In genomic region chr11:119557940-119558869, GRCm38 (mm10) we compare ENCODE assay signal across 12 mouse cellular contexts. TPM values are rescaled to one million over a fixed set of nuclear protein-coding genes. Genes with fewer than 3 reads are reported as not detected.
DNase-seq lines count a peak whose midpoint lies in the region; ATAC-seq and TF ChIP-seq lines count a peak whose summit lies in the region.
"Had no signal": no experiment of that assay in that cellular context is flagged by ENCODE, and none has a peak within 500 bp of the region (broad histone marks: within the 10 kb centered on the region; RNA-seq: fewer than 3 reads in every experiment).

No protein-coding gene starts in this region.

- no peak overlapping the region for H3K27ac ChIP-seq in intestine, embryonic 15.5 days
- no peak overlapping the region for H3K27ac ChIP-seq in intestine, embryonic 16.5 days (ENCODE audit: low read length)
- peak overlapping the region; percentile 66 for H3K27ac ChIP-seq in hindbrain, embryonic 16.5 days (ENCODE audit: low read depth, low read length)
- peak overlapping the region; percentile 82 for H3K27ac ChIP-seq in neural tube, embryonic 12.5 days
- no peak overlapping the region for H3K27ac ChIP-seq in layer of hippocampus, adult 2 months
- H3K27ac ChIP-seq: liver, embryonic 15.5 days had no signal

- no peaks in the 10 kb centered on the region for H3K36me3 ChIP-seq in intestine, embryonic 15.5 days
- H3K36me3 ChIP-seq in intestine, embryonic 16.5 days (ENCODE audit: control insufficient read depth, insufficient read depth, low read length) = no peaks in the 10 kb centered on the region
- H3K36me3 ChIP-seq in hindbrain, embryonic 16.5 days (ENCODE audit: control insufficient read depth, insufficient read depth, low read length) = no peaks in the 10 kb centered on the region
- no peaks in the 10 kb centered on the region for H3K36me3 ChIP-seq in neural tube, embryonic 12.5 days
- H3K36me3 ChIP-seq: liver, embryonic 15.5 days had no signal

- H3K9ac ChIP-seq in intestine, embryonic 15.5 days = no peak overlapping the region
- H3K9ac ChIP-seq in intestine, embryonic 16.5 days (ENCODE audit: low read depth, low read length) = no peak overlapping the region
- H3K9ac ChIP-seq in hindbrain, embryonic 16.5 days (ENCODE audit: low read depth, low read length) = peak overlapping the region; percentile 50
- H3K9ac ChIP-seq in neural tube, embryonic 12.5 days = peak overlapping the region; percentile 42; the same call in 1 of the 2 replicates
- H3K9ac ChIP-seq: liver, embryonic 15.5 days had no signal

- peak; percentile 37 for DNase-seq in fat pad, adult 2 months (ENCODE audit: extremely low read depth, low read depth, low spot score)
- DNase-seq in layer of hippocampus, adult 2 months (ENCODE audit: low spot score in 2 of 2) = no peak
- no peak for DNase-seq in frontal cortex, postnatal 14 days (ENCODE audit: low spot score in 2 of 2)
- DNase-seq in right cerebral cortex, postnatal 10 days (ENCODE audit: low spot score in 2 of 2) = no peak
- DNase-seq: gastrocnemius, postnatal 14 days; right cerebral cortex, postnatal 25 days had no signal

- H3K4me3 ChIP-seq in intestine, embryonic 15.5 days (replicated peaks) = no peak overlapping the region
- H3K4me3 ChIP-seq in intestine, embryonic 16.5 days (ENCODE audit: low read length) = no peak overlapping the region
- H3K4me3 ChIP-seq in hindbrain, embryonic 16.5 days (ENCODE audit: low read length) = no peak overlapping the region
- H3K4me3 ChIP-seq in neural tube, embryonic 12.5 days = no peak overlapping the region; the same call in 1 of the 2 replicates
- no peak overlapping the region for H3K4me3 ChIP-seq in layer of hippocampus, adult 2 months
- H3K4me3 ChIP-seq: liver, embryonic 15.5 days had no signal

- peaks cover 4% of the 10 kb centered on the region; the same call in 1 of the 2 replicates for H3K27me3 ChIP-seq in intestine, embryonic 15.5 days (replicated peaks)
- peaks cover 3% of the 10 kb centered on the region; the same call in 1 of the 2 replicates for H3K27me3 ChIP-seq in intestine, embryonic 16.5 days (replicated peaks; ENCODE audit: control insufficient read depth, insufficient read depth, low read length)
- H3K27me3 ChIP-seq in hindbrain, embryonic 16.5 days (replicated peaks; ENCODE audit: control insufficient read depth, insufficient read depth, low read length) = no peaks in the 10 kb centered on the region
- H3K27me3 ChIP-seq in neural tube, embryonic 12.5 days (replicated peaks) = no peaks in the 10 kb centered on the region; the same call in 1 of the 2 replicates

- no peak for TF ChIP-seq CTCF in layer of hippocampus, adult 2 months (conservative IDR thresholded peaks at IDR 0.05)

- H3K4me1 ChIP-seq in intestine, embryonic 15.5 days (replicated peaks) = 0 out of 2 replicates have a peak, but pooled peaks cover 7% of the 10 kb centered on the region
- 0 out of 2 replicates have a peak, but pooled peaks cover 7% of the 10 kb centered on the region for H3K4me1 ChIP-seq in intestine, embryonic 16.5 days (ENCODE audit: control insufficient read depth, insufficient read depth, low read length)
- peaks cover 23% of the 10 kb centered on the region for H3K4me1 ChIP-seq in hindbrain, embryonic 16.5 days (ENCODE audit: control insufficient read depth, insufficient read depth, low read depth, low read length)
- H3K4me1 ChIP-seq in neural tube, embryonic 12.5 days = peaks cover 33% of the 10 kb centered on the region
- H3K4me1 ChIP-seq: liver, embryonic 15.5 days had no signal

- ATAC-seq in intestine, embryonic 15.5 days = 0 out of 2 replicates have a peak, but pooled peaks have one; percentile 20
- no peak for ATAC-seq in intestine, embryonic 16.5 days
- peak; percentile 51 for ATAC-seq in hindbrain, embryonic 16.5 days
- peak; percentile 52 for ATAC-seq in neural tube, embryonic 12.5 days (ENCODE audit: low FRiP score, low read depth)

- no peaks in the 10 kb centered on the region for H3K9me3 ChIP-seq in intestine, embryonic 15.5 days
- no peaks in the 10 kb centered on the region for H3K9me3 ChIP-seq in intestine, embryonic 16.5 days (ENCODE audit: control insufficient read depth, low read length)
- H3K9me3 ChIP-seq in hindbrain, embryonic 16.5 days (ENCODE audit: control insufficient read depth, low read length) = no peaks in the 10 kb centered on the region
- no peaks in the 10 kb centered on the region for H3K9me3 ChIP-seq in neural tube, embryonic 12.5 days
- H3K9me3 ChIP-seq: liver, embryonic 15.5 days had no signal

- 40% methylated on average over 17 of the region's 17 CpGs for WGBS in intestine, embryonic 15.5 days
- 32% methylated on average over 16 of the region's 17 CpGs for WGBS in intestine, embryonic 16.5 days
- 12% methylated on average over 17 of the region's 17 CpGs for WGBS in hindbrain, embryonic 16.5 days
- 14% methylated on average over 17 of the region's 17 CpGs for WGBS in neural tube, embryonic 12.5 days

- H3K4me2 ChIP-seq in intestine, embryonic 15.5 days (replicated peaks) = no peak overlapping the region
- H3K4me2 ChIP-seq in intestine, embryonic 16.5 days (ENCODE audit: low read depth, low read length) = no peak overlapping the region
- peak overlapping the region; percentile 12; the same call in 1 of the 2 replicates for H3K4me2 ChIP-seq in hindbrain, embryonic 16.5 days (ENCODE audit: low read length)
- peak overlapping the region; percentile 24 for H3K4me2 ChIP-seq in neural tube, embryonic 12.5 days (replicated peaks)
- H3K4me2 ChIP-seq: liver, embryonic 15.5 days had no signal

RNA-seq across cellular contexts. Expression of gene Nptx1, which starts 10.7 kb away (rescaled TPM):
- polyA plus RNA-seq in intestine, embryonic 15.5 days (2015; fragmentation: Nextera tagmentation; extraction: Ambion mirVana) = 0.90 and 1.1 TPM in 2 replicates
- polyA plus RNA-seq in intestine, embryonic 16.5 days (2015; fragmentation: Nextera tagmentation; extraction: Ambion mirVana) = 0.56 and 0.65 TPM in 2 replicates
- 15.6 and 22.4 TPM in 2 replicates for polyA plus RNA-seq in hindbrain, embryonic 16.5 days (2015; fragmentation: Nextera tagmentation; extraction: Ambion mirVana)
- polyA plus RNA-seq in neural tube, embryonic 12.5 days (2016; fragmentation: Nextera tagmentation; extraction: Ambion mirVana) = 14.8 and 16.1 TPM in 2 replicates
- total RNA-seq in layer of hippocampus, adult 2 months (2021) = 100 to 1,000 TPM; 475 to 499 TPM
- total RNA-seq: common myeloid progenitor, adult 5-6 weeks had no signal
- polyA plus RNA-seq: liver, embryonic 15.5 days had no signal

RNA-seq across cellular contexts. Expression of gene Rptor, which starts 44.5 kb away (rescaled TPM):
- 9.0 and 10.1 TPM in 2 replicates for polyA plus RNA-seq in intestine, embryonic 15.5 days (2015; fragmentation: Nextera tagmentation; extraction: Ambion mirVana)
- 5.2 and 5.9 TPM in 2 replicates for polyA plus RNA-seq in intestine, embryonic 16.5 days (2015; fragmentation: Nextera tagmentation; extraction: Ambion mirVana)
- 8.5 and 10.1 TPM in 2 replicates for polyA plus RNA-seq in hindbrain, embryonic 16.5 days (2015; fragmentation: Nextera tagmentation; extraction: Ambion mirVana)
- polyA plus RNA-seq in neural tube, embryonic 12.5 days (2016; fragmentation: Nextera tagmentation; extraction: Ambion mirVana) = 17.8 and 19.0 TPM in 2 replicates
- total RNA-seq in layer of hippocampus, adult 2 months (2021) = 10 to 100 TPM; 62.3 to 66.1 TPM

Comparison
In these comparisons a context has a peak if more than half of its experiments do, and no peak if none do; other contexts are left out.
1. H3K27ac ChIP-seq: peak in hindbrain, embryonic 16.5 days (single experiment) and neural tube, embryonic 12.5 days (single experiment); none in intestine, embryonic 15.5 days (single experiment), intestine, embryonic 16.5 days (single experiment) and layer of hippocampus, adult 2 months (single experiment).
2. H3K4me2 ChIP-seq: peak in hindbrain, embryonic 16.5 days (single experiment) and neural tube, embryonic 12.5 days (single experiment); none in intestine, embryonic 15.5 days (single experiment) and intestine, embryonic 16.5 days (single experiment).
3. H3K9ac ChIP-seq: peak in hindbrain, embryonic 16.5 days (single experiment) and neural tube, embryonic 12.5 days (single experiment); none in intestine, embryonic 15.5 days (single experiment) and intestine, embryonic 16.5 days (single experiment).